Mouse (Mus musculus) gastrocnemius, postnatal 25 days (tissue): ENCODE data around the gene Lrrc20. TPM values are rescaled to one million over a fixed set of nuclear protein-coding genes. Genes with fewer than 3 reads are reported as not detected.
"Not testable (repeated sequence)": the region's sequence is repeated elsewhere in the genome, so short reads cannot be mapped to it uniquely, and the experiment has no call there.

Experiments
- DNase-seq: peaks from one replicate; pipeline ENCODE4 v3.0.0; 2022
- total RNA-seq, 2 experiments: library from RNA; stranded (reverse); gene quantifications; 1 replicate in 1 of 2; 2 replicates in 1 of 2; pipeline ENCODE4 v1.2.3; 2021

The Lrrc20 gene
- total RNA-seq, 2 experiments from 2014 or later: 114 to 132 TPM

DNA sequence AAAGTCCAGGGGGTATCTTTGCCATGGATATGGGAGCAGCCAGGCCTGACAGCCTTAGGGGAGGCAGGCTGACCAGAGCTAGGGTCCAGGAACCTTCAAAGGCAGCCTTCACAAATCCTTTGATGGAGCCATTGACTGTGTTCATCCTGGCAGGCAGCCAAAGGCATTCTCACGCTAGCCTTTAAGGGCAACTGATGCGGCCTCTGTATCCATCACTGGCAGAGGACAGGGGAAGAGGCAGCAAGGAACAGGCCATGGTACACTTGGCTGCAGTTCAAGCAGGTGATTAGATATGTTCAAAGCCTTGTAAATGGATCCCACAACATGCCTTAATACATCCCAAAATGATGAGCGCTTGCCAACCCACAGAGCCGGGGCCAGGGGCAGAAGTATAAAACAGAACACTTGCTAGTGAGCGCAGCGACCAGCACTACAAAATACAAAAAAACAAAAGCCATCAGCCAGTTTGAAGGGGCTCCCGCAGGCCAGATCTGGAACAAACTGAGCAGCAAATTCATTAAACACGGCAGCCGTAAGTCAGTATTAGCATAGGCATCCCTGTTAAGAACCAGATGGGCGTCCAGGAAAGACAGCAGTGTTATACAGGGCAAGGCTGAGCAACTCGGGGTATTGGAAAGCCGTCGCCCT, 100.6 kb downstream of the Lrrc20 start:
- no peak for DNase-seq

DNA sequence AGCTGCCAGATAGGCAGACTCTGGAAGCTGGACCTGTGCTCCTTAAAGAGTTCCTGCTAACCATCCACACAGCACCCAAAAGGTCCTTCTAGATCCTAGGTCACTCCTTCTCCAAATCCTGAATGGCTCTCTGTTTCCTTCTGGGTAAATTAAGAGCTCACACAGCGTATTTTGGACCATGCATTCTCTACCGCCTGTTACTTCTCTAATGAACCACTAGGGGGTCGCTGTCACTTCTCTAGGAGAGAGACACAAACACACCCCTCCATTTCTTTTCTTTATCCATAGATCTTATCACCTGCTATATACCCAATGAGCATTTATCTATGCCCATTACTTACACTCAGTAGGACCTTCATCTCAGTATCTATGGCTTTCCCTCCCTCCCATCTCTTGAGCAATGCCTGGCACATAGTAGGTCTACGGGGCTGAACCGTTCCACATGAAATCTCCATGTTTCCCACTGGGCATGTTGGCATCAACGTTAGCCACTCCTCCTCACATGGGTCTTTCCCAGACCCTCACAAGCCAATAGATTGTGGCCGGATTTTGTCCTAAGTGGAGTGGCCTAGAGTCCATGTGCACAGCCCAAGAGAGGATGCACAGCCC, 111.7 kb downstream of the Lrrc20 start:
- no peak for DNase-seq

DNA sequence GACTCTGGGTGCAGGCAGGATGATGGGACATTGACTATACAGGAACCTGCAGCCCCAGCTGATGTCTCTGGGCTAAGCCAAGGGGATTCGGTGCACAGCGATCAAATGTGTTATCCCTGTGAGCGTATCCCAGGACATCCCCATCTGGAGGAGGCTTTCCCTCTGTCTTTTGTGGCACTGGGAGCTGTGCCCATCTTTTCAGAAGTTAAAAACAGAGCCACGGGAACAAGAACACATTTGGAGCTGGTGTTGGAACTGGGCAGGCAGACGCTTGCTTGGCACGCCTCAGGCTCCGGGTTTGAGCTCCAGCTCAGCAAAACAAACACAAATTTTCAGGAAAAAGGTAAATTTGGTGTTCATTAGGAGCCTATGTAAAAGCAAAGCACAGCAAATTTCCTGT, 122.4 kb downstream of the Lrrc20 start:
- no peak for DNase-seq

DNA sequence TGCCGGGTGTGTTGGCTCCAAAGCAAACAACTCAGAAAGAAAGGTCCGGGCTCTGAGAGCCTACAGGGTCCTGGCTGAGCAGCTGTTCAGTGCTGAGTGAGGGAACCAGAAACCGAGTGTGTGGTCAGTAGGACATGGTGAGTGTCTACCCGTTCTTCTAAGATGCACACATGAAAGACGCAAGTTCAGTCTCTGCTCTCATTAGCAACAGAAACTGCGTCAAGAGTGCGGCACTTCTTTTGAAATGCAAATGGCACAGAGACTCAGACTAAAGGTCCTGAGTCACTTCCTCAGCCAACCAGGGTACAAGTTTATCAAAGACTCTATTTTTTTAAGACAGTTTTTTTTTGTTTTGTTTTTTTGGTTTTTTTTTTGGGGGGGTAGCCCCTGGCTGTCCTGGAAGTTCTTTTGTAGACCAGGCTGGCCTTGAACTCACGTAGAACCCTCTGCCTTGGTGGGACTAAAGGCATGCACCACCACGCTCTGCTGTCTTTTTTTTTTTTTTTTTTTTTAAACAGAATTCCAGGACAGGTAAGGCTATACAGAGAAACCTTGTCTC, 124.0 kb downstream of the Lrrc20 start:
- no peak for DNase-seq

DNA sequence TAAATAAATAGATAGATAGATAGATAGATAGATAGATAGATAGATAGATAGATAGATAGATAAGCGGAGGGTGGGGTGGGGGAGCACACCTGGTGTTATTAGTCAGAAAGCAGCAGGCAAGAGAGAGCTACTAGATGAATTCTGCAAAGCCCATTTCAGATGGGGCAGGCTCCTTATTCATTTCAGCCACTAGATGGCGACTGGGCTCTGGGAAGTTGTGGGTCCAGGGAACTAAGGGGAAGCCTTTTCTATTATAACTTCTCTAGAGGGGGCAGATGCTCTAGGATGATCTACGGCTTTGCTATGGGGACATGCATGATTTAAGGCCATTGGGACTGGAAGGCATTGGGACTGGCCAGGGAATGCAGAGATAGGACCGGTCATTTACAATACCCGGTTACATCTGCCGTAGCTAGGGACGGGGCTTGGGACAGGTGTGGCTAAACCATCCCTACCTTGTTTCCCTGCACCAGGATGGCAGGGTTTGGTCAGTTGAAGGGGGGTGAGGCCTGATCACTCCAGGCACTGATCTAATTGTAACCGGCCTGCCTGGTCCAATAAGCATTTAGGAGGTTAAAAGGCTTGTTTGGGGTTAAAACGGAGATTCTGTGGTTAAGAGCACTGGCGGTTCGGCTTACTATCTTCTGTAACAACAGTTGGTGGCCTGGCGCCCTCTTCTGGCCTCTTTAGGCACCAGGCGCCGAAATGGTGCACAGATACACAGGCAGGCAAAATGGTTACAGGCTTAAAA, 126.9 kb downstream of the Lrrc20 start:
- DNase-seq: no peak

DNA sequence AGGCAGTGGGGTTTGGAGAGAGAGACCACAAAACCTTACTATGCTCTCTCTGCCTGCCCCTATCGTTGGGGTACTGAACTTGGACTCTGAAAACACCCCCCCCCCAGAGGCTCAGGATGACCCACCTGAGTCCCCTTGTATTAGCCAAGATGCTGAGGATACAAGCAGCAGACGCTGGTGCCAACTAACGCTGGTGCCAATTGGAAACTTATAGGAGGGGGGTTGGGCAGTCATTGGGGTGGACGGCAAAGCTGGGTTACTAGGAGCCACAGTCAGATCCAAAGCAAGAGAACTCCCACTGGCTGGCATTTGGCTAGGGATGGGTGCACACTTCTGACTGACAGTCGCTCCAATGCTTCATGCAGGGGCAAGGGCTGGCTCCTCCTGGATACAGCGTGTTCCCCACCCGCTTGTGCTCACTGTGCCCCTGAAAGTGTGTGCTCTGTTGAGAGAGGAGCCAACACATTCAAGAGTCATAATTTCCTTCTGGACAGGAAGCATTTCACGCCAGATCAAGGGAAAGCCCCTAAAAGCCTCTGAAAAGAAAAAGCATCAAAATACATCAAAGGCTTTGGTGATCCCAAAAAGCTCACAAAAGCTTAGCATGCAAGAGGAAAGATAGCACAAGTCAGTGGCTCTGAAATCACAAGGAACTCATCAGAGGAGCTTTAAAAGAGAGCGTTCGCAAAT, 128.9 kb downstream of the Lrrc20 start:
- no peak for DNase-seq

DNA sequence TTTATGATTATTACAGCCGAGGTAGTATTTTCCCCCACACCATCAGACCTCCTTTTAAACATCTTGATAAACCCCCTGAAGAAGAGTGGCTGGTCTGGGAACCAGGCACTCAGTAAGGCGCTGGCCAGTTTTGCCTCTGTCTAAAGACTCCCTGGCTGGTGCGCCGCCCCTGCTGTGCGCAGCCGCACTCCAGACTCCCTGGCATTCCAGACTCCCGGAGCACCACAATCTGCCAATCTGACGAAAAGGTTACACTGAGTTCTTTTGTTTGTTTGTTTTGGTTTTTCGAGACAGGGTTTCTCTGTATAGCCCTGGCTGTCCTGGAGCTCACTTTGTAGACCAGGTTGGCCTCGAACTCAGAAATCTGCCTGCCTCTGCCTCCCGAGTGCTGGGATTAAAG, 129.8 kb downstream of the Lrrc20 start:
- DNase-seq: not testable (repeated sequence)

DNA sequence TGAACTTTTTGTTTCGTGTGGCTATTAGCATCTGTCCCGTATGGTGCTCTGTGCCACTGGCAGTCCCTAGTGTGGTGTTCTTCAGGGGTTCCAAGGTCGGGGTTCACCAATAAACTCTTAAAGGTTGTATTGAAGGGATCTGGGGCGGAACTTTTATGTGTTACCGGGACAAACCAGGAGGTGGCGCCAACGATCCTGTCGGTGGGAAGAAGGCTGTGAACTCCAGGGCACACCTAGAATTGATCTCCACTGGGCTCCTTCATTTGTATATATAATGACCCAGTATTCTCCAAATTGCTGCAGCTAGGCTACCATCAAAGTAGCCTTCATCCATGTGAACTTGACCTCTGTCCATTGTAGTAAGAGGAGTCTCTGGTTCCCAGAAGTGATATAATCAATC, 130.2 kb downstream of the Lrrc20 start:
- DNase-seq: peak; percentile 38

DNA sequence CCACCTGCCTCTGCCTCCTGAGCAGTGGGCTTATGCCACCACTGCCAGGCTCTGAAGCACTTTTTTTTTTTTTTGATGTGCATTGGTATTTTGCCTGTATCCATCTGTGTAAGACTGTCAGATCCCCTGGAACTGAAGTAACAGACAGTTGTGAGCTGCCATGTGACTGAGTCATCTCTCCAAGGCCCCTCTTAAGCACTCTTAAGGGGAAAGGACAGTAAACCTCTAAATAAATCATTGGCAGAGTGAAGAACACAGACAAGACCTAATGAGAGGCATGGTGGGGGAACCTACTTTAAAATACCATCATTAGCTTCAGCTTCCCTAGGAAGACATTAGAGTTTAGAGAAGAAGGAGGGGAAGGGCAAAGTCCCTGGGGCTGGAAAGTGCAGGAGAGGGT, 132.6 kb downstream of the Lrrc20 start:
- no peak for DNase-seq

DNA sequence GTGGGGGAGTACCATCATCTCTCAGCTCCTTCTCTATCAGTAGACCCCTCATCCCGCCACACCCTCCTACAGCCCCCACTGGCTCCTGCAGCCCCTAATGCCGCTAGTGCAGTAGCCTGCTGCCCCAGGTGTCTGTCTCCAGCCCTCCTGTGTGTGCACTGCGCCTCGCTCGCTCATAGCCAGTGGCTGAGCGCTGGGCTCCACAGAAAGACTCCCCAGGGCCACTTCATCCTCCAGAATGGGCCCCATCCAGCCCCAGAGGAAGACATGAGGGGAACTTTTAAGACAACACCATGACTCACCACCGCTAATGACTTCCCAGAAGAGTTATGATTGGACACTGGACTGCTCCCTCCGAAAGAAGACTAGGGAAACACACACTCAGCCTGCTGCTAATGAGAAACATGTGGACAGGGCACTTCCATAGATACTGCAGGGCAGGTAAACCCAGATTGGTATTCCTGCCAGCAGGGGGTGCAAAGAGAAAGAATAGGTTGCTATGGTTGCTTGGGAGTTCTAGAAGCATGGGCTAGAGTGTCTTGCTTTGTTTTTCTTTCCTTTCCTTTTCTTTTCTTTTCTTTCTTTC, 135.1 kb downstream of the Lrrc20 start:
- DNase-seq: no peak

DNA sequence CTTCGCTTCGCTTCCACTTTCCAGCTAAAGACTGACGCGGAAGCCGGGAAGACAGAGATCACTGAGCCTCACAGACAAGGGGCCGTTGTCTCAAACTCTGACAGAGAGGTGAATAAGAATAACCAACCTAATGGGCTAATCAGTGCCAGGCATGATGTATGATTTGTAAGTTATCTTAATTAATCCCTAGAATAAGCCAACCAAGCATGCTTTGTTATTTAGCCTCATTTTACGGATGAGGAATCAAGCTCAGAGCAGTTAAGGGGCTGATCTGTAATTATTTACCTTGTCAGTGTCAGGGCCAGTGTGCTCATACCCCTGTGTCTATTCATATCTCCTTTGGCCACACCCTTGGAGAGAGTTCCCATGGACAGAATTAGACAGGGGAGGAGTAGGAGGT, 138.7 kb downstream of the Lrrc20 start:
- no peak for DNase-seq

DNA sequence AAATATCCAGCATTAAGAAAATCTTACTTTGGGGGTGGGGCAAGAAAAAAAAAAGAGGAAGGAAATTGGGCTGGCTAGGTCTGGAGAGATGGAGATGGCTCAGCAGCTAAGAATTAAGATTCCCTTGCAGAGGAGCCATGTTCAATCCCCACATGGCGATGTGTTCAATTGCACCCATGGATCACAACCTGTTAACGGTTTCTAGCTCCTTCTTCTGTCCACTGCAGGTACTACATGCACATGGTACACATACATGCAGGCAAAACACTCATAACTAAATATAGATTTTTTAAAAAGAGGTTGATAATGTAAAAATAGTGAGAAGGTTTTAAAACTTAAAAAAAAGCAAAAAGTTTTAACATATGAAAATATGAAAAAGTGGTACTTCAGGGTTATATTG, 142.9 kb downstream of the Lrrc20 start:
- no peak for DNase-seq

DNA sequence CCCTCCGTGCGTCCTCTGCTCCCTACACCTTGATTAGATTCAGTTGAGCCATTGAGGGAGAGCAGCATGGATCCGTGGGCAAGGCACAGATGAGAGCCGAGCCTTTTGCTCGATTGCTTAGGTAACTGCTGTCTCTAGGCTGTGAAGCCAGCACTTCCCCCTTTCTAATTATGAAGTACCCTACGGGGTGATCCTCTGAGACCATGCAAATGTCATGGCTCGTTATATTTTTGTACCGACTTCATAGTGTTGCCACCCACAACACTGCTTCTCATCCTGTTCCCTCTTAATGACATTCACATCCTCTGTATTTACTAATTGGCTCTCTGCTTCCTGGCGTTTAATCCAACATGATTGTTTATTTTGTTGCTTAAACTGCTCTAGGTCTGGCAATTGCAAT, 146.1 kb downstream of the Lrrc20 start:
- DNase-seq: no peak

DNA sequence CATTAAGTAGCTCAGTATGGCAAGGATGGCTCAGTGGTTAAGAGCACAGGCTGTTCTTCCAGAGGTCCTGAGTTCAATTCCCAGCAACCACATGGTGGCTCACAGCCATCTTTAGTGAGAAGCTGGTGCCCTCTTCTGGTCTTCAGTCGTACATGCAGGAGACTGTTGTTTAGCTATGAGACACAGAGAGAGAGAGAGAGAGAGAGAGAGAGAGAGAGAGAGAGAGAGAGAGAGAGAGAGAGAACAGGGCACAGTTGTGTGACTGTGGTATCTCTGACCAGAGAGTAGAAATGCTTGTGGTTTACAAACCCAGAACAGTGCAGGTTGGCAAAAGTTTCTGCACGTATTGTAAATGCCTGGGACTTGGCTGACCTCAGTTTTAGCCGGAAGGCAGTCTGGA, 148.3 kb downstream of the Lrrc20 start:
- not testable (repeated sequence) for DNase-seq

DNA sequence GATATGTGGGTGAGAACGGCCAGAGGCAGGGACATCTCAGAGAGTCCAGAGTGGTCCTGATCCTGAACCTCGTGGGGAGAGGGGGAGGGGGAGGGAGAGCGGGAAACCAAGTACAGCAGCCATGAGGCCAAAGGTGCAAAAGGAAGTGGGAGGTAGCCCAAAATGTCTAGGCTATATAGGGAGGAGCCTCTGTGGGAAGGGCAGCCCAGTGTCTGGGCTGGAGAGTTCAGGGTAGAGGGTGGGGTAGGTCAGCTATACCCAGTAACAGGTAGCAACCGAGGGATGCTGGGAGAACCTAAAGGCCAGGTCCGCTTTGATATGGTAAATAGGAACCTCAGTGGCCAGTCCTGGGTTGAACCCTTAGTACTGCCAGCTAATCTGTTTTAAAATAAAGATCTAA, 149.2 kb downstream of the Lrrc20 start:
- DNase-seq: no peak

DNA sequence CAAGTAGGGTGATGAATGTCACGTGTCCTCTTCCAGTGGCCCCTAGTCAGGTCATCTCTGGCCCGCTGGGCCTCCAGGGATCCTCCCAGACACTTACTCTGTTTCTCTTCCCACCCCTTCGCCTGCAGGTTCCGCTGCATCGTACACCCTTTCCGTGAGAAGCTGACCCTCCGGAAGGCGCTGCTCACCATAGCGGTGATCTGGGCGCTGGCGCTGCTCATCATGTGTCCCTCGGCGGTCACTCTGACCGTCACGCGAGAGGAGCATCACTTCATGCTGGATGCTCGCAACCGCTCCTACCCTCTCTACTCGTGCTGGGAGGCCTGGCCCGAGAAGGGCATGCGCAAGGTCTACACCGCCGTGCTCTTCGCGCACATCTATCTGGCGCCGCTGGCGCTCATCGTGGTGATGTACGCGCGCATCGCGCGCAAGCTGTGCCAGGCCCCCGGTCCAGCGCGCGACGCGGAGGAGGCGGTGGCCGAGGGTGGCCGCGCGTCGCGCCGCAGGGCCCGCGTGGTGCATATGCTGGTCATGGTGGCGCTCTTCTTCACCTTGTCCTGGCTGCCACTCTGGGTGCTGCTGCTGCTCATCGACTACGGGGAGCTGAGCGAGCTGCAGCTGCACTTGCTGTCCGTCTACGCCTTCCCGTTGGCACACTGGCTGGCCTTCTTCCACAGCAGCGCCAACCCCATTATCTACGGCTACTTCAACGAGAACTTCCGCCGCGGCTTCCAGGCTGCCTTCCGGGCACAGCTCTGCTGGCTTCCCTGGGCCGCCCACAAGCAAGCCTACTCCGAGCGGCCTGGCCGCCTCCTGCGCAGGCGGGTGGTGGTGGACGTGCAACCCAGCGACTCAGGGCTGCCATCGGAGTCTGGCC, 150.0 kb downstream of the Lrrc20 start:
- DNase-seq: no peak

DNA sequence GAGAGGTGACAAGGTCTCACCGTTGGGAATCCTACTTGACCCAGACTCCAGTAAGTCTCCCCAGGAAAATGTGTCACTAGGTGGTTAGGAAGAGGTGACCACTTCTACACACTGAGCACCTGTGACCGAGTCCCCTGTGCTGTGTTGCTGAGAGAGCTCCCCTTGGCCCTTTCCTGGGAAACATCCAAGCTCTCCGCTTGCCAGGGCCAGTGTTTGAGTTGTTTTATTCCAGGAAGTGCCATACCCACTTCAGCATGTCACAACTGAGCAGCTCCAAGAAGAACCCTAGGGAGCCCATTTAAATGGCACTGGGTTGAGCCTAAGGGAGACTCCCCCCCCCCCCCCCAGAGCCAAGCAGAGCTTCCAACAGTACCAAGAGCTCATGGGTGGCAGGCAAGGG, 150.9 kb downstream of the Lrrc20 start:
- no peak for DNase-seq

DNA sequence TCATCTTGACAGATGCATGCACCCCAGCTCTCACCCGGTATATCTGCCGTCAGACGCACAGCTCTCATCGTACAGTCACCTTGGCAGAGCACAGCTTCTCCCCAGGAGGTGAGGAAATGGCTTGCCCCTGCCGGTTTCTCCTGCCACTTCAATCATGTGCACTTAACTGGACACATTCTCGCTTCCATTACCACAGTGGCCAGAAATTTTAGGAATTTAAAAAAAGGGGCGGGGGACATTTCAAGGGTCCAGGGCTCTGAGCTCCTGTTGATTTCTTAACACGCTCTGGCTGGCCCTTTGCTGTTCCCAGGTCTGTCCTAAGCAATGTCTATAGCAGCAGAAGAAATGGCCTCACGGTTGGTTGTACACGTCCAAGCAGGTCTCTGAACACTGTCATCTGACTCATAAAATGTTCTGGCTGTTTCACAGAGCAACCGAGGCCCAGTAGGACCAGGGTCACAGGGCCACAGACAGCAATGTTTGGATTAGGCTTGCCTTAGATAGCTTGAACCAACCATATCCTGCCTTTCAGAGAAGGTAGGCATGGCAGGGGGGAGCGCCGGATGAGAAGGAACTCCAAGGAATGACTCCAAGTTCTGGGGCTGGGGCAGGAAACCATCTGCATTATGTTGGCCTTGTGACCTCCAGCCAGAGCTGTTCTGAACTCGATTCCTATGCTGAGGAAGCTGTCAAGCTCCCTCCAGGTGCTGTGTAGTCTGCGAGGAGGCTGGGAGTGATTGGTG, 151.8 kb downstream of the Lrrc20 start:
- DNase-seq: no peak

DNA sequence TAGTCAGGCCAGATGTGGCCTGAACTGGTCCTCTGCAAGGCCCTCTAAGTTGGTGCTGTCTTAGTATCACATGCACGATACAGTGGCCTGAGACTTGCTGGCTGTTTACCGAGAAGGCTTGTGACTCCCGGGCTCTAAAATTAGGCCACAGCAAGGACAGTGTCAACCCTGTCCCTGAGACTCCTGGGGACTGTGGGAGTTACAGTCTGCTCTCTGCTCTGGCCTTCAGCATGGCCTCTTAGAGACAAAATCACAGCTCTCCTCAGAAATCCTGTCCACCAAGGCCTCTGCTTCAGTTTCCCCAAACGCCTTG, 152.3 kb downstream of the Lrrc20 start:
- DNase-seq: peak; percentile 50
